Mouse (Mus musculus) CH12.LX (cell line): ENCODE results near the gene Tcf21. TPM values are rescaled to one million over a fixed set of nuclear protein-coding genes. Genes with fewer than 3 reads are reported as not detected.

Experiments used
- DNase-seq: peaks from one replicate; pipeline ENCODE4 v3.0.0-alpha.2; 2013; ENCODE audit errors: extremely low read depth
- H3K27ac ChIP-seq: 2 replicates; pipeline ENCODE4 v1.5.1; 2012; ENCODE audit warnings: low read depth, mild to moderate bottlenecking, control low read depth, moderate library complexity; ENCODE audit not compliant: insufficient read depth
- H3K27me3 ChIP-seq: replicated peaks from 2 replicates; pipeline ENCODE3; 2012; ENCODE audit warnings: inconsistent platforms
- H3K36me3 ChIP-seq, 2 experiments: replicated peaks in 1 of 2; 2 replicates each; pipeline versions ENCODE3 to v1.6.1; 2012; ENCODE audit warnings: inconsistent platforms in 1 of 2, low read length in 1 of 2, mild to moderate bottlenecking in 1 of 2, mixed read lengths in 1 of 2, moderate library complexity in 1 of 2; ENCODE audit not compliant: control insufficient read depth in 1 of 2, insufficient read depth in 1 of 2
- H3K4me1 ChIP-seq, 2 experiments: 2 replicates each; pipeline ENCODE4 v1.6.1; 2012; ENCODE audit warnings: inconsistent platforms in 1 of 2, moderate library complexity in 1 of 2; ENCODE audit not compliant: insufficient read depth in 2 of 2, control insufficient read depth in 1 of 2
- H3K4me2 ChIP-seq: 2 replicates; pipeline ENCODE4 v1.6.1; 2012; ENCODE audit warnings: low read depth, mild to moderate bottlenecking, control low read depth; ENCODE audit not compliant: poor library complexity, insufficient read depth, severe bottlenecking
- H3K4me3 ChIP-seq, 3 experiments: fragments of 150-350 bp in 1 of 3; sonication (generic) in 1 of 3; replicated peaks in 1 of 3; 2 replicates each; pipeline versions ENCODE3 to v1.5.1; 2011 to 2012; ENCODE audit warnings: low read depth in 2 of 3, low read length in 2 of 3, mild to moderate bottlenecking in 2 of 3, moderate library complexity in 2 of 3, control low read depth in 1 of 3, improper control_type of control experiment in 1 of 3, inconsistent platforms in 1 of 3, mixed read lengths in 1 of 3; ENCODE audit not compliant: poor library complexity in 1 of 3
- H3K79me2 ChIP-seq: replicated peaks from 2 replicates; pipeline ENCODE4 v1.6.1; 2012; ENCODE audit warnings: mild to moderate bottlenecking, moderate library complexity; ENCODE audit not compliant: control insufficient read depth, poor library complexity, insufficient read depth, severe bottlenecking; ENCODE audit errors: extremely low read depth
- H3K9ac ChIP-seq: 2 replicates; pipeline ENCODE4 v1.6.1; 2012; ENCODE audit warnings: low read depth, mild to moderate bottlenecking, control low read depth, moderate library complexity; ENCODE audit not compliant: insufficient read depth
- H3K9me3 ChIP-seq: replicated peaks from 2 replicates; pipeline ENCODE3; 2012; ENCODE audit warnings: low read length, inconsistent platforms, mixed read lengths
- CHD2 ChIP-seq: IDR thresholded peaks from 2 replicates; pipeline ENCODE4 v1.6.1; 2011; ENCODE audit warnings: low read length, improper control_type of control experiment
- EP300 ChIP-seq: IDR thresholded peaks from 2 replicates; pipeline ENCODE4 v1.6.1; 2011; ENCODE audit warnings: low read length, improper control_type of control experiment
- GABPA ChIP-seq: IDR thresholded peaks from 2 replicates; pipeline ENCODE4 v1.6.1; 2012; ENCODE audit warnings: low read depth, low read length, improper control_type of control experiment, inconsistent platforms; ENCODE audit not compliant: insufficient replicate concordance
- HCFC1 ChIP-seq: IDR thresholded peaks from 2 replicates; pipeline ENCODE4 v1.6.1; 2012; ENCODE audit warnings: low read depth, mild to moderate bottlenecking, inconsistent platforms, low read length, improper control_type of control experiment
- JUN ChIP-seq: IDR thresholded peaks from 2 replicates; pipeline ENCODE4 v1.6.1; 2011; ENCODE audit warnings: low read depth, mild to moderate bottlenecking, low read length, improper control_type of control experiment, moderate library complexity; ENCODE audit not compliant: insufficient read depth
- KAT2A ChIP-seq: IDR thresholded peaks from 2 replicates; pipeline ENCODE4 v1.6.1; 2012; ENCODE audit warnings: low read length, improper control_type of control experiment, inconsistent platforms; ENCODE audit not compliant: insufficient replicate concordance
- MAFK ChIP-seq: IDR thresholded peaks from 2 replicates; pipeline ENCODE4 v1.6.1; 2011; ENCODE audit warnings: low read length, improper control_type of control experiment; ENCODE audit not compliant: insufficient replicate concordance
- MAX ChIP-seq: IDR thresholded peaks from 2 replicates; pipeline ENCODE4 v1.6.1; 2011; ENCODE audit warnings: low read length, improper control_type of control experiment
- MAZ ChIP-seq: IDR thresholded peaks from 2 replicates; pipeline ENCODE4 v1.6.1; 2012; ENCODE audit warnings: low read depth, mild to moderate bottlenecking, inconsistent platforms, low read length, improper control_type of control experiment, moderate library complexity
- MEF2A ChIP-seq: IDR thresholded peaks from 2 replicates; pipeline ENCODE4 v1.6.1; 2014; ENCODE audit warnings: low read depth, mild to moderate bottlenecking, inconsistent platforms, low read length, improper control_type of control experiment, borderline replicate concordance
- MXI1 ChIP-seq: IDR thresholded peaks from 2 replicates; pipeline ENCODE4 v1.6.1; 2011; ENCODE audit warnings: mild to moderate bottlenecking, low read depth, low read length, improper control_type of control experiment
- NELFE ChIP-seq: IDR thresholded peaks from 2 replicates; pipeline ENCODE4 v1.6.1; 2011; ENCODE audit warnings: low read depth, low read length, improper control_type of control experiment
- NRF1 ChIP-seq: IDR thresholded peaks from 2 replicates; pipeline ENCODE4 v1.6.1; 2014; ENCODE audit warnings: low read depth, mild to moderate bottlenecking, inconsistent platforms, low read length, improper control_type of control experiment, moderate library complexity
- SIN3A ChIP-seq: IDR thresholded peaks from 2 replicates; pipeline ENCODE4 v1.6.1; 2012; ENCODE audit warnings: low read length, improper control_type of control experiment, inconsistent platforms
- TBP ChIP-seq: conservative IDR thresholded peaks from 2 replicates; pipeline ENCODE4 v1.6.1; 2011; ENCODE audit warnings: low read depth, low read length, improper control_type of control experiment
- UBTF ChIP-seq: IDR thresholded peaks from 2 replicates; pipeline ENCODE4 v1.6.1; 2012; ENCODE audit warnings: low read depth, mild to moderate bottlenecking, inconsistent platforms, low read length, improper control_type of control experiment, moderate library complexity
- USF1 ChIP-seq: IDR thresholded peaks from 2 replicates; pipeline ENCODE4 v1.6.1; 2014; ENCODE audit warnings: low read depth, mild to moderate bottlenecking, inconsistent platforms, low read length, improper control_type of control experiment
- USF2 ChIP-seq: conservative IDR thresholded peaks from 2 replicates; pipeline ENCODE4 v1.6.1; 2011; ENCODE audit warnings: low read depth, low read length, improper control_type of control experiment
- ZC3H11A ChIP-seq: IDR thresholded peaks from 2 replicates; pipeline ENCODE4 v1.6.1; 2012; ENCODE audit warnings: low read depth, mild to moderate bottlenecking, inconsistent platforms, low read length, improper control_type of control experiment
- ZKSCAN1 ChIP-seq: IDR thresholded peaks from 2 replicates; pipeline ENCODE4 v1.6.1; 2012; ENCODE audit warnings: low read depth, inconsistent platforms, low read length, improper control_type of control experiment, borderline replicate concordance
- dilution Hi-C: fragments of 300-500 bp; cut with MboI; formaldehyde crosslinking; loops from 2 replicates; pipeline ENCODE4 v1.14.3; 2020; ENCODE audit warnings: low sequenced_read_pairs; ENCODE audit not compliant: extremely low pct_unique_long_range_greater_than_20kb, extremely low pct_ligation_motif_present
- in situ Hi-C: fragments of 300-500 bp; cut with MboI; formaldehyde crosslinking; loops from 3 replicates; pipeline ENCODE4 v1.14.3; 2019; ENCODE audit warnings: low sequenced_read_pairs, low pct_ligation_motif_present, low pct_unique_long_range_greater_than_20kb, mixed read lengths
- polyA plus RNA-seq: library from polyadenylated mRNA; unstranded; fragments of >175 nt; gene quantifications from 2 replicates; pipeline ENCODE4 v1.2.1, GENCODE M21; 2012; ENCODE audit warnings: low read depth; ENCODE audit not compliant: insufficient read length
- total RNA-seq, 2 experiments: library from RNA; depleted of rRNA; stranded (reverse); fragments of 300-350 nt in 1 of 2; fragments of >200 nt in 1 of 2; gene quantifications; 2 replicates each; pipeline ENCODE4 v1.2.3; 2012 to 2014

Tcf21 gene
- total and polyA plus RNA-seq, 3 experiments: not detected

DNA sequence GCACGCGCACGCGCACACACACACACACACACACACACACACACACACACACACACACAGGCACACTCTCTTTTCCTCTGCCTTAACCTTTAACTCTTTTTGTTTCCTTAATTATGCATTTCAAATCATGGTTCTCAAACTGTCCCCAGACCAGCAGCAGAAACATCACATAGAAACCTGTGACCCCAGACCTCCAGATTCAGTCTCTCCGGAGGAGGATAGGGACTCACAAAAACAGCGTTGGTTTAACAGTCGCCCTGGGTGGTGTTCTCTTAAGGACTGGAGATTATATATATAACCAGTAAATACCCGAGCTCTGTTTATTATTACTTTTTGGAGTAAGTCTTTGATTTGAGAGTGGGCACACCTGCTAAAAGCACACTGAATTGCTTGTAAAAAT is 5.7 kb downstream of the Tcf21 start:
- no peaks in the 10 kb centered on the region for H3K4me1 ChIP-seq
- H3K79me2 ChIP-seq: no peaks in the 10 kb centered on the region
- TF ChIP-seq KAT2A (no peak), MXI1 (no peak), MAZ (no peak)
- no peaks in the 10 kb centered on the region for H3K27me3 ChIP-seq
- no peak for DNase-seq
- in situ Hi-C loops: no loop called here
- no peak overlapping the region for H3K4me3 ChIP-seq
- dilution Hi-C loops: no loop called here
- no peak overlapping the region for H3K9ac ChIP-seq
- H3K9me3 ChIP-seq: no peaks in the 10 kb centered on the region
- H3K36me3 ChIP-seq: no peaks in the 10 kb centered on the region
- H3K27ac ChIP-seq: no peak overlapping the region
- no peak overlapping the region for H3K4me2 ChIP-seq

DNA sequence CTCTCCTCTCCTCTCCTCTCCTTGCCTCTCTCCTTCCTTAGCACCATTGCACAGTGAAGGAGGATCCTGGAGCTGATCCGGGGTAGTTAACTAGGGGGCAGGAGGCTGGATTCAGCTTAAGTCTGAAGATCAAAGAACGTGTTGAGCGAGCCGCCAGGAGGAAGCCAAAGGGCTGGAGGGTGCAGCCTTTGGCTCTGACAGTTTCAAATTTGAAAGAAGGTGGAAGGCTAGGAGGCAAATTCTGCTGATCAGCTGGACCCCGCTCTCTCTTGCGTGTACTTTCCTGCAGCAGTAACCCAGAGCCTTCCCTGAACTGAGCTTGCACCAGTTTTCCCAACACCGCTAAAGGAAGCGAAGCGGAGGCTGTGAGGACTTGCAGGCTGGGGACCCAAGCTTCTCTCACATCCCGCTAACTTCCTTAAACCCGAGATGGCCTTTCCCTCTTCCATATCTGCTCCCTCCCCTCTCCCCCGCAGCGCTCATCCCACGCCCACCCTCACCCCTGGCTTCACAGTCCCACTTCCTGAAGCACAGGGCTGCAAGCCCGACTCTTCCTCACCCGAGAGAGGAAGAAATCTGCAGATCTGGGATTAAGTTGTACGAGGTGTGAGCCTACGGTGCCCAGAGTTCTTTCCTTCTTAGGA is 6.5 kb downstream of the Tcf21 start:
- Histone ChIP-seq H3K4me1 (no peaks in the 10 kb centered on the region), H3K79me2 (no peaks in the 10 kb centered on the region), H3K27me3 (no peaks in the 10 kb centered on the region), H3K27ac (no peak overlapping the region), H3K9me3 (no peaks in the 10 kb centered on the region), H3K4me3 (no peak overlapping the region), H3K36me3 (no peaks in the 10 kb centered on the region), H3K4me2 (no peak overlapping the region; the same call in 1 of the 2 replicates), H3K9ac (no peak overlapping the region)
- in situ Hi-C loops: no loop called here
- DNase-seq: no peak
- no peak for TF ChIP-seq MEF2A
- TF ChIP-seq ZKSCAN1: no peak
- no peak for TF ChIP-seq ZC3H11A
- TF ChIP-seq HCFC1: no peak
- TF ChIP-seq KAT2A: no peak
- no peak for TF ChIP-seq MAX
- TF ChIP-seq GABPA: no peak
- TF ChIP-seq SIN3A: no peak
- TF ChIP-seq EP300: no peak
- no peak for TF ChIP-seq MAFK
- TF ChIP-seq UBTF: no peak
- TF ChIP-seq NELFE: no peak
- no peak for TF ChIP-seq NRF1
- no peak for TF ChIP-seq JUN
- TF ChIP-seq CHD2: no peak
- TF ChIP-seq USF1: no peak
- TF ChIP-seq TBP: no peak
- TF ChIP-seq USF2: no peak
- dilution Hi-C loops: no loop called here
